Mouse (Mus musculus): ENCODE measurements around the gene Dhfr. TPM values are rescaled to one million over a fixed set of nuclear protein-coding genes. Genes with fewer than 3 reads are reported as not detected.

Dhfr gene
- total and polyA plus RNA-seq, 3 experiments: 13.6 to 47.0 (median 23.8) TPM

DNA sequence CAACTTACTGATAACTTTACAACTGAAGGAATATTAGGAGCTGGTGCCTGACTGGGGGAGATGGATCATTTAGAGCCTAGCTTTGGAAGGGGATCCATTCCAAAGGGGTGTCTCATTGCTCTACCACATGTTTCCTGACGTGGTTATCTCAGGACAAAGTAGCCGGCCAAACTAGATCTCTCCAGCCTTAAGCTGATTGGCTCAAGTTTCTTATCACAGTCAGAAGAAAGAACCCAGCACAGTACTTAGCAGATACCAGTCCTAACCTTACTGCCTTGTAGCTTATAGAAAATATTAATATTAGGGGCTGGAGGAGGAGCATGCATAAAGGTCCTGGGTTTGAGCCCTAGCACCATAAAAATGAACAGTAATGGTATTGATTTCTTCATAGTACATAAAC is 7.1 kb downstream of the Dhfr start:
- H3K27me3 ChIP-seq (replicated peaks): no peaks in the 10 kb centered on the region
- TF ChIP-seq MEF2A (IDR thresholded peaks at IDR 0.05; ENCODE audit: borderline replicate concordance, low read depth, low read length) (no peak), ZC3H11A (IDR thresholded peaks at IDR 0.05; ENCODE audit: low read depth, low read length) (no peak), ZNF384 (IDR thresholded peaks at IDR 0.05; ENCODE audit: low read depth, low read length) (no peak), CTCF (conservative IDR thresholded peaks at IDR 0.05 in 1 of 2, IDR thresholded peaks at IDR 0.05 in 1 of 2; ENCODE audit: low read depth in 2 of 2, low read length in 2 of 2) (no peak), SIN3A (IDR thresholded peaks at IDR 0.05; ENCODE audit: low read length) (no peak), HCFC1 (IDR thresholded peaks at IDR 0.05; ENCODE audit: low read depth, low read length) (no peak), MAX (IDR thresholded peaks at IDR 0.05; ENCODE audit: low read length) (no peak), ELF1 (IDR thresholded peaks at IDR 0.05; ENCODE audit: low read depth, low read length) (no peak), MYC (IDR thresholded peaks at IDR 0.05; ENCODE audit: low read depth, low read length) (no peak), E2F4 (IDR thresholded peaks at IDR 0.05; ENCODE audit: insufficient replicate concordance, low read depth, low read length) (no peak), MXI1 (IDR thresholded peaks at IDR 0.05; ENCODE audit: low read depth, low read length) (no peak), TCF12 (IDR thresholded peaks at IDR 0.05; ENCODE audit: low read depth, low read length) (no peak), EP300 (IDR thresholded peaks at IDR 0.05; ENCODE audit: low read length) (no peak), MAZ (IDR thresholded peaks at IDR 0.05; ENCODE audit: low read depth, low read length) (no peak), USF1 (IDR thresholded peaks at IDR 0.05; ENCODE audit: low read depth, low read length) (no peak), NRF1 (IDR thresholded peaks at IDR 0.05; ENCODE audit: low read depth, low read length) (no peak), NELFE (IDR thresholded peaks at IDR 0.05; ENCODE audit: low read depth, low read length) (no peak), UBTF (IDR thresholded peaks at IDR 0.05; ENCODE audit: low read depth, low read length) (no peak), POLR2AphosphoS2 (IDR thresholded peaks at IDR 0.05; ENCODE audit: low read depth, low read length) (no peak), MAFK (IDR thresholded peaks at IDR 0.05; ENCODE audit: insufficient replicate concordance, low read length) (no peak)
- dilution Hi-C loops (cut with MboI; ENCODE audit: extremely low pct_ligation_motif_present, extremely low pct_unique_long_range_greater_than_20kb, low sequenced_read_pairs) (no loop called here), in situ Hi-C loops (cut with MboI; ENCODE audit: low pct_ligation_motif_present, low pct_unique_long_range_greater_than_20kb, low sequenced_read_pairs) (loop anchor here (25.0 kb wide), 1 partner anchor 376 kb away; no protein-coding TSS in a partner anchor)
- no peak overlapping the region for H3K27ac ChIP-seq (ENCODE audit: insufficient read depth, low read depth)
- no peak overlapping the region for H3K4me2 ChIP-seq (ENCODE audit: insufficient read depth, low read depth, poor library complexity, severe bottlenecking)
- peaks cover 40 to 92% of the 10 kb centered on the region in 2 experiments for H3K36me3 ChIP-seq (replicated peaks in 1 of 2; ENCODE audit: control insufficient read depth in 1 of 2, insufficient read depth in 1 of 2, low read length in 1 of 2)
- H3K9me3 ChIP-seq (replicated peaks; ENCODE audit: low read length): no peaks in the 10 kb centered on the region
- H3K79me2 ChIP-seq (replicated peaks; ENCODE audit: control insufficient read depth, extremely low read depth, insufficient read depth, poor library complexity, severe bottlenecking): no peaks in the 10 kb centered on the region
- no peak overlapping the region for H3K9ac ChIP-seq (ENCODE audit: insufficient read depth, low read depth)
- H3K4me1 ChIP-seq (ENCODE audit: control insufficient read depth in 1 of 2, insufficient read depth in 2 of 2): peaks cover 0 to 11% of the 10 kb centered on the region in 2 experiments; a peak in 3 of 4 replicates
- DNase-seq (ENCODE audit: extremely low read depth): no peak
- H3K4me3 ChIP-seq (replicated peaks in 1 of 3; ENCODE audit: low read depth in 2 of 3, low read length in 2 of 3, poor library complexity in 1 of 3): no peak overlapping the region

GRCm38 (mm10) chr13:92365312-92365711 is 10.8 kb downstream of the Dhfr start:
- dilution Hi-C loops (cut with MboI; ENCODE audit: extremely low pct_ligation_motif_present, extremely low pct_unique_long_range_greater_than_20kb, low sequenced_read_pairs): no loop called here

More at GRCm38 (mm10) chr13:92365312-92365711, 10.8 kb downstream of the Dhfr start:
- Histone ChIP-seq H3K4me2 (ENCODE audit: insufficient read depth, low read depth, poor library complexity, severe bottlenecking) (no peak overlapping the region), H3K9me3 (replicated peaks; ENCODE audit: low read length) (no peaks in the 10 kb centered on the region), H3K9ac (ENCODE audit: insufficient read depth, low read depth) (no peak overlapping the region), H3K4me1 (ENCODE audit: control insufficient read depth in 1 of 2, insufficient read depth in 2 of 2) (no peaks in the 10 kb centered on the region), H3K36me3 (replicated peaks in 1 of 2; ENCODE audit: control insufficient read depth in 1 of 2, insufficient read depth in 1 of 2, low read length in 1 of 2) (peaks cover 43 to 88% of the 10 kb centered on the region in 2 experiments), H3K27ac (ENCODE audit: insufficient read depth, low read depth) (no peak overlapping the region), H3K27me3 (replicated peaks) (no peaks in the 10 kb centered on the region), H3K4me3 (replicated peaks in 1 of 3; ENCODE audit: low read depth in 2 of 3, low read length in 2 of 3, poor library complexity in 1 of 3) (no peak overlapping the region), H3K79me2 (replicated peaks; ENCODE audit: control insufficient read depth, extremely low read depth, insufficient read depth, poor library complexity, severe bottlenecking) (no peaks in the 10 kb centered on the region)
- in situ Hi-C loops (cut with MboI; ENCODE audit: low pct_ligation_motif_present, low pct_unique_long_range_greater_than_20kb, low sequenced_read_pairs): loop anchor here (25.0 kb wide), 1 partner anchor 372 kb away; no protein-coding TSS in a partner anchor
- no peak for TF ChIP-seq CHD1 (IDR thresholded peaks at IDR 0.05; ENCODE audit: low read depth, low read length)
- no peak for DNase-seq (ENCODE audit: extremely low read depth)

Measured in CH12.LX (cell line).